In the genomic region with DNA sequence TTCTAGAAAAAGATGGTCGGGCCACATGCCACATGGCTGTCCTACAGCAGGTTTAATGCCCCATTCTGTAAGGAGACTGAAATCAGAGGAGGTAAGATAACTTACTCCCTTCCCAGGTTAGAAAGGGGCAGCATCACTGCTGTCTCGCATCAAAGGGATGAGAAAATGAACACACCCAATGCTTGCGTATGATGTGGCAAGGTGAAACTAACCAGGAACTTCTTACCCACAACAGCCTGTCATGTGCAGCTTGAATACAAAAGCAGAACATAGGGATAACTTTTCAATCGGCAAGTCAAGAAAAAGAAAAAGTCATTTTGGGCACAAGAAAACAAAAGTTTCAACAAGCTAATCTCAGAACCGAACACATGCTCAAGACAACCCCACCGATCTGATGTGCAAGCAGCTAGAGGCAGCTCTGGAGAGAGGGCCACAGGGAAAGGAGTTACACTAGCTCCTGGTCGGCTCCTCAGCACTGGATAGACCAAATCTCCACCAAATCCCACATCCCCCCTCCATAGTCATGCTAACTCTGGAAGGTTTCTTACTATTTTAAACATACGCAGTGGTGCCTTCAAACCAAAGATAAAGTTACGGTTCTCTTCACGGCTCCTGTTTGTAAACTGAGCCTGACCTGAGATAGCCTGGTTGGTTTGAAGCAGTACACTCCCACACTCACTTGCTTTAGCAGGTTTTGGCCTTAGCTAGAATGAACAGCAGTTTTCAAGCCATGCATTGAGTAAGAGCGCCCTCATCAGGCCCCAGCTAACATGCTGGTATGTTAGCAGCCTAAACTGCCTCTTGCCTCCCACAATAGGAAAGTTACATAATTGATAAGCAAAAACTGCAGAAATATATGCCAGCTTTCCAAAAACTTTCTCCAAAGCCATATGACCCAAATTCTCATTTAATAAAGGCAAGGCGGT, we compare ENCODE assay signal across 9 mouse cellular contexts. TPM values are rescaled to one million over a fixed set of nuclear protein-coding genes. Genes with fewer than 3 reads are reported as not detected.
DNase-seq lines count a peak whose midpoint lies in the region.
"Had no signal": no experiment of that assay in that cellular context is flagged by ENCODE, and none has a peak within 500 bp of the region (broad histone marks: within the 10 kb centered on the region; RNA-seq: fewer than 3 reads in every experiment).

No protein-coding gene starts in this region.

- H3K4me1 ChIP-seq in midbrain, embryonic 10.5 days: no peaks in the 10 kb centered on the region

- peak; percentile 41 for DNase-seq in CD4-positive helper T cell, adult 2 months (ENCODE audit: low read depth, low spot score)
- DNase-seq in Muller cell, postnatal 12 days (ENCODE audit: inconsistent ontology term): peak; percentile 52
- peak; percentile 82 for DNase-seq in embryo, embryonic 10 days (ENCODE audit: low spot score)
- DNase-seq in heart, postnatal 36 days: peak; percentile 10 to 34
- peak; percentile 57 to 75 for DNase-seq in layer of hippocampus, postnatal 36 days
- peak; percentile 41 for DNase-seq in midbrain, embryonic 10.5 days (ENCODE audit: low spot score)
- DNase-seq in testis, postnatal 10 days (ENCODE audit: low spot score): peak; percentile 74
- DNase-seq in B cell, adult 2 months: no peak

- H3K9me3 ChIP-seq in midbrain, embryonic 10.5 days (replicated peaks): no peaks in the 10 kb centered on the region

- intact Hi-C loops in heart, postnatal 36 days (cut with DNase I): loop anchor here (2.0 to 10.0 kb wide), 3 partner anchors 307 to 689 kb away; no protein-coding TSS in a partner anchor

- 67% methylated on average over 12 of the region's 12 CpGs for WGBS in midbrain, embryonic 10.5 days

- no peak overlapping the region for H3K27ac ChIP-seq in midbrain, embryonic 10.5 days (replicated peaks)

- no peak overlapping the region for H3K4me3 ChIP-seq in midbrain, embryonic 10.5 days

- no peaks in the 10 kb centered on the region for H3K27me3 ChIP-seq in midbrain, embryonic 10.5 days (ENCODE audit: low read depth, poor library complexity, severe bottlenecking)

- H3K36me3 ChIP-seq in midbrain, embryonic 10.5 days: no peaks in the 10 kb centered on the region

RNA-seq across cellular contexts. Expression of a gene that starts 14.3 kb away (rescaled TPM):
- not detected for total RNA-seq in heart, postnatal 36 days (2021)
- total RNA-seq in layer of hippocampus, postnatal 36 days (2021): 1 to 10 TPM; 1.0 to 1.3 TPM
- polyA plus RNA-seq in midbrain, embryonic 10.5 days (2016; fragmentation: Nextera tagmentation; extraction: Ambion mirVana): 0.33 and 0.37 TPM in 2 replicates
- total RNA-seq: neutrophil, adult 5-6 weeks had no signal

Comparison
In these comparisons a context has a peak if more than half of its experiments do, and no peak if none do; other contexts are left out.
1. DNase-seq: peak in CD4-positive helper T cell, adult 2 months (single experiment), Muller cell, postnatal 12 days (single experiment), embryo, embryonic 10 days (single experiment), heart, postnatal 36 days (2 of 2), layer of hippocampus, postnatal 36 days (2 of 2), midbrain, embryonic 10.5 days (single experiment) and testis, postnatal 10 days (single experiment); none in B cell, adult 2 months (0 of 2).